Mouse (Mus musculus): ENCODE results near the gene Otud7a. TPM values are rescaled to one million over a fixed set of nuclear protein-coding genes. Genes with fewer than 3 reads are reported as not detected.
"Not testable (repeated sequence)": the region's sequence is repeated elsewhere in the genome, so short reads cannot be mapped to it uniquely, and the experiment has no call there.

Otud7a gene
- polyA plus RNA-seq, 1 experiment from 2014 or later: 3.2 TPM

GRCm38 (mm10) chr7:63667986-63668741 is 223.6 kb downstream of the Otud7a start:
- peak; percentile 74 for ATAC-seq (ENCODE audit: low FRiP score)
- H3K9ac ChIP-seq: peak overlapping the region; percentile 35; the same call in 1 of the 2 replicates
- peak overlapping the region; percentile 86 for H3K27ac ChIP-seq
- H3K4me3 ChIP-seq: no peak overlapping the region
- peak overlapping the region; percentile 18 for H3K4me2 ChIP-seq
- no peaks in the 10 kb centered on the region for H3K36me3 ChIP-seq
- WGBS: 42% methylated on average over 15 of the region's 15 CpGs
- H3K27me3 ChIP-seq: no peaks in the 10 kb centered on the region
- no peaks in the 10 kb centered on the region for H3K9me3 ChIP-seq
- peaks cover 25% of the 10 kb centered on the region for H3K4me1 ChIP-seq (replicated peaks)

DNA sequence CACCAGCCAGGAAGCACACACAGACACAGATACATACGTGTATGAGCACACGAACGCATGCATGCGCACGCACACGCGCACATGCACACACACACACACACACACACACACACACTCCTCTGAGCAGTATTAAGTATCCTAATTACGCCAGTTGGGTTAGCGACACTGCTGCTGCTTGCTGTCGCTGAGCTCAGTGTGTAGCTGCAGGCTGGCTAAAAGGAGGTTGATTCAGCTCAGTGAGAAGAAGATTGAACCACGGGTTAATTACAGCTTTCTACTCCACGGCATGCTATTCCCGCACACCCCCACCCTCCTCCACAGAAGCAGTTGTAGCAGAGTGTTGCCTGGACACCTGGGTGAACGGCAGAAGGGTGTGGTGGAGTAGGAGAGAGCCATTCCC is 224.4 kb downstream of the Otud7a start:
- no peaks in the 10 kb centered on the region for H3K9me3 ChIP-seq
- no peak overlapping the region for H3K4me3 ChIP-seq
- 72% methylated on average over 14 of the region's 14 CpGs for WGBS
- H3K27ac ChIP-seq: peak overlapping the region; percentile 86
- H3K9ac ChIP-seq: 0 out of 2 replicates have a peak overlapping the region, but pooled peaks have one; percentile 35
- H3K36me3 ChIP-seq: no peaks in the 10 kb centered on the region
- peaks cover 25% of the 10 kb centered on the region for H3K4me1 ChIP-seq (replicated peaks)
- peak overlapping the region; percentile 18 for H3K4me2 ChIP-seq
- peak; percentile 48 for ATAC-seq (ENCODE audit: low FRiP score)
- no peaks in the 10 kb centered on the region for H3K27me3 ChIP-seq

DNA sequence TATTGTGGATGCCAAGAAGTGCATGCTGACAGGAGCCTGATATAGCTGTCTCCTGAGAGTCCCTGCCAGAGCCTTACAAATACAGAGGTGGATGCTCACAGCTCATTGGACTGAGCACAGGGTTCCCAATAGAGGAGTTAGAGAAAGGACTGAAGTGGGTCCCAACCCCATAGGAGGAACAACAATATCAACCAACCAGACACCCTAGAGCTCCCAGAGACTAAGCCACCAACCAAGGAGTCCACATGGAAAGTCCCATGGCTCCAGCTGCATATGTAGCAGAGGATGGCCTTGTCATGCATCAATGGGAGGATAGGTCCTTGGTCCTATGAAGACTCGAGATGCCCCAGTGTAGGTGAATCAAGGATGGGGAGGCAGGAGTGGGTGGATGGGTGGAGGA is 226.4 kb downstream of the Otud7a start:
- H3K9me3 ChIP-seq; H3K9ac ChIP-seq; H3K4me3 ChIP-seq; H3K27ac ChIP-seq; H3K4me2 ChIP-seq; ATAC-seq (ENCODE audit: low FRiP score); H3K36me3 ChIP-seq; H3K27me3 ChIP-seq: not testable (repeated sequence)
- WGBS: 90% methylated on average over 1 of the region's 1 CpGs
- H3K4me1 ChIP-seq (replicated peaks): peaks cover 25% of the 10 kb centered on the region

DNA sequence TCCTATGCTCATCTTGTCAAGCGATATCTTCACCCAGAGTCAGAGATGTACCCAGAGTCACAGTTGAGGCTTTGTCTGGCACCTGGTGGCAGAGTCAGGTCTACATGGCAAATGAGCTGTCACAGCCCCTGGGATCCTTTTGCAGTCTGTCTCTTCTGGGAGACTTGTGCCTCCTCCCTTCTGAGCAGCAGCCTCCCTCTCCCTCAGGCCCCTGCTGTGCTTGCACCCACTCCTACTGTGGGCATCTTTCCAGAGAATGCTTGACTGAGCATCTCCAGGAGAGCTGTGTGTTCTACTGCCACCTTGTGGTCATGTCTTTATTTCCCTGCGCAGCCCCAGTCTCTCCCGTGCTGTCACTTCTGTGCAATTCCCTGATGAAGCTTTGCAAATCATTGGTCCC is 227.4 kb downstream of the Otud7a start:
- Histone ChIP-seq H3K4me3 (no peak overlapping the region), H3K4me1 (replicated peaks) (peaks cover 25% of the 10 kb centered on the region), H3K9me3 (no peaks in the 10 kb centered on the region), H3K27ac (peak overlapping the region; percentile 61; the same call in 1 of the 2 replicates), H3K4me2 (no peak overlapping the region), H3K9ac (no peak overlapping the region), H3K36me3 (no peaks in the 10 kb centered on the region), H3K27me3 (no peaks in the 10 kb centered on the region)
- ATAC-seq (ENCODE audit: low FRiP score): peak; percentile 66
- WGBS: 25% methylated on average over 3 of the region's 3 CpGs

GRCm38 (mm10) chr7:63676631-63677030 is 232.1 kb downstream of the Otud7a start:
- ATAC-seq (ENCODE audit: low FRiP score): no peak
- WGBS: 89% methylated on average over 5 of the region's 5 CpGs
- Histone ChIP-seq H3K9ac (no peak overlapping the region), H3K27me3 (no peaks in the 10 kb centered on the region), H3K4me2 (no peak overlapping the region), H3K4me3 (no peak overlapping the region), H3K36me3 (no peaks in the 10 kb centered on the region), H3K9me3 (no peaks in the 10 kb centered on the region), H3K4me1 (replicated peaks) (peaks cover 3% of the 10 kb centered on the region; the same call in 1 of the 2 replicates), H3K27ac (no peak overlapping the region)

- H3K27ac ChIP-seq: no peak overlapping the region
- WGBS: 66% methylated on average over 2 of the region's 2 CpGs
- no peak overlapping the region for H3K4me2 ChIP-seq
- H3K4me1 ChIP-seq (replicated peaks): no peaks in the 10 kb centered on the region
- no peak overlapping the region for H3K9ac ChIP-seq
- no peak for ATAC-seq (ENCODE audit: low FRiP score)
- no peaks in the 10 kb centered on the region for H3K27me3 ChIP-seq
- no peaks in the 10 kb centered on the region for H3K9me3 ChIP-seq
- H3K4me3 ChIP-seq: no peak overlapping the region
- H3K36me3 ChIP-seq: no peaks in the 10 kb centered on the region
These were observed 232.6 kb downstream of the Otud7a start for GRCm38 (mm10) chr7:63677149-63677548.

- no peaks in the 10 kb centered on the region for H3K9me3 ChIP-seq
- H3K36me3 ChIP-seq: no peaks in the 10 kb centered on the region
- no peak overlapping the region for H3K9ac ChIP-seq
- no peaks in the 10 kb centered on the region for H3K27me3 ChIP-seq
- no peak overlapping the region for H3K4me3 ChIP-seq
- H3K27ac ChIP-seq: no peak overlapping the region
- H3K4me2 ChIP-seq: no peak overlapping the region
- no peaks in the 10 kb centered on the region for H3K4me1 ChIP-seq (replicated peaks)
- ATAC-seq (ENCODE audit: low FRiP score): no peak
- 90% methylated on average over 4 of the region's 4 CpGs for WGBS
These were observed 242.5 kb downstream of the Otud7a start for GRCm38 (mm10) chr7:63687056-63687455.

GRCm38 (mm10) chr7:63697921-63698320 is 253.4 kb downstream of the Otud7a start:
- no peak for ATAC-seq (ENCODE audit: low FRiP score)
- H3K4me2 ChIP-seq: no peak overlapping the region
- H3K27ac ChIP-seq: no peak overlapping the region
- no peak overlapping the region for H3K9ac ChIP-seq
- H3K4me1 ChIP-seq (replicated peaks): no peaks in the 10 kb centered on the region
- no peaks in the 10 kb centered on the region for H3K9me3 ChIP-seq
- WGBS: 75% methylated on average over 4 of the region's 4 CpGs
- no peak overlapping the region for H3K4me3 ChIP-seq
- H3K36me3 ChIP-seq: peaks cover 18% of the 10 kb centered on the region
- H3K27me3 ChIP-seq: no peaks in the 10 kb centered on the region

GRCm38 (mm10) chr7:63717903-63718302 is 273.4 kb downstream of the Otud7a start:
- H3K9ac ChIP-seq: no peak overlapping the region
- no peak overlapping the region for H3K4me2 ChIP-seq
- ATAC-seq (ENCODE audit: low FRiP score): no peak
- WGBS: 86% methylated on average over 8 of the region's 8 CpGs
- no peaks in the 10 kb centered on the region for H3K9me3 ChIP-seq
- H3K36me3 ChIP-seq: no peaks in the 10 kb centered on the region
- H3K4me1 ChIP-seq (replicated peaks): no peaks in the 10 kb centered on the region; the same call in 1 of the 2 replicates
- no peak overlapping the region for H3K27ac ChIP-seq
- no peak overlapping the region for H3K4me3 ChIP-seq
- H3K27me3 ChIP-seq: no peaks in the 10 kb centered on the region

GRCm38 (mm10) chr7:63719183-63719944 is 274.8 kb downstream of the Otud7a start:
- H3K9me3 ChIP-seq: no peaks in the 10 kb centered on the region
- no peak for ATAC-seq (ENCODE audit: low FRiP score)

GRCm38 (mm10) chr7:63720682-63721081 is 276.1 kb downstream of the Otud7a start:
- H3K4me1 ChIP-seq (replicated peaks): no peaks in the 10 kb centered on the region; the same call in 1 of the 2 replicates
- 74% methylated on average over 2 of the region's 2 CpGs for WGBS

More at GRCm38 (mm10) chr7:63719183-63719944, 274.8 kb downstream of the Otud7a start:
- Histone ChIP-seq H3K4me3 (no peak overlapping the region), H3K4me2 (no peak overlapping the region), H3K27me3 (no peaks in the 10 kb centered on the region), H3K9ac (no peak overlapping the region), H3K27ac (no peak overlapping the region), H3K36me3 (no peaks in the 10 kb centered on the region), H3K4me1 (replicated peaks) (no peaks in the 10 kb centered on the region; the same call in 1 of the 2 replicates)
- 90% methylated on average over 13 of the region's 13 CpGs for WGBS

DNA sequence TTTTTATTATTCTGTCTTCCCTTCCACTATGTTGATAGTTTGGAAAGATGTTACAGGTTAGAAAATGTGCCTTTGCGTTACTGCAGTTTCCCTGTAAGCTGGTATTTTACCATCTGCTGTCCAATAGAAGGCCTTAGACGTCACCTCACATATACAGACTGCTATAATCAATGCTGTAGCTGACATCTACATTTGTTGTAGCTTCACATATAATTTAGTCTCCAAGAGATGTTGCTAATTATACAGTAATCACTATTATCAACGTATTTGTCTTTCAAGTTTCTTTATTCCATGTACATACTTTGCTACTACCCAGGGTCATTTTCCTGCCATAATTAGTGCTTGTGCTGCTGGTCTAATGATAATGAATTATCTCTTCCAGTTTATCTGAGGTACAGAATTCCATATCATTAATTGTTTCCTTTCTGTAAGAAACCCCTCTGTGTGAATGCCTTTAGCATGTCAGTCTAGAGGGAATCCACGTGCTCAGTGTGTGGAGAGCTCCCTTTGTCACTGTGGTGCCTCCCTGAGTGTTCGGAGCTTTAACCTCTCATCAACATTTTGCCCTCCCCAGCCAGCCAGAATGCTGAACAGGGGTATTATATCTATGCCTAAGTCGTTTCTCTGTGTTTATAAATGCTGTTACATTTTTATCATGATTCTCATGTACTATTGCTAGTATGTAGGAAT is 280.6 kb downstream of the Otud7a start:
- ATAC-seq (ENCODE audit: low FRiP score): no peak
- no peaks in the 10 kb centered on the region for H3K27me3 ChIP-seq
- no peak overlapping the region for H3K9ac ChIP-seq
- no peaks in the 10 kb centered on the region for H3K9me3 ChIP-seq
- H3K27ac ChIP-seq: no peak overlapping the region
- peaks cover 12% of the 10 kb centered on the region for H3K36me3 ChIP-seq
- no peak overlapping the region for H3K4me3 ChIP-seq
- 66% methylated on average over 6 of the region's 6 CpGs for WGBS
- H3K4me2 ChIP-seq: no peak overlapping the region
- H3K4me1 ChIP-seq (replicated peaks): no peaks in the 10 kb centered on the region; the same call in 1 of the 2 replicates

More at GRCm38 (mm10) chr7:63720682-63721081, 276.1 kb downstream of the Otud7a start:
- Histone ChIP-seq H3K27me3 (no peaks in the 10 kb centered on the region), H3K9ac (no peak overlapping the region), H3K4me2 (no peak overlapping the region), H3K9me3 (no peaks in the 10 kb centered on the region), H3K27ac (no peak overlapping the region), H3K4me3 (no peak overlapping the region), H3K36me3 (no peaks in the 10 kb centered on the region)
- no peak for ATAC-seq (ENCODE audit: low FRiP score)
